Mouse (Mus musculus) thymus, postnatal 4 days (tissue): Measurements from ENCODE around the gene Fgfr2.
"Not testable (repeated sequence)": the region's sequence is repeated elsewhere in the genome, so short reads cannot be mapped to it uniquely, and the experiment has no call there.

Experiments
- DNase-seq: peaks from one replicate; pipeline ENCODE4 v3.0.0; 2021

Fgfr2 gene

DNA sequence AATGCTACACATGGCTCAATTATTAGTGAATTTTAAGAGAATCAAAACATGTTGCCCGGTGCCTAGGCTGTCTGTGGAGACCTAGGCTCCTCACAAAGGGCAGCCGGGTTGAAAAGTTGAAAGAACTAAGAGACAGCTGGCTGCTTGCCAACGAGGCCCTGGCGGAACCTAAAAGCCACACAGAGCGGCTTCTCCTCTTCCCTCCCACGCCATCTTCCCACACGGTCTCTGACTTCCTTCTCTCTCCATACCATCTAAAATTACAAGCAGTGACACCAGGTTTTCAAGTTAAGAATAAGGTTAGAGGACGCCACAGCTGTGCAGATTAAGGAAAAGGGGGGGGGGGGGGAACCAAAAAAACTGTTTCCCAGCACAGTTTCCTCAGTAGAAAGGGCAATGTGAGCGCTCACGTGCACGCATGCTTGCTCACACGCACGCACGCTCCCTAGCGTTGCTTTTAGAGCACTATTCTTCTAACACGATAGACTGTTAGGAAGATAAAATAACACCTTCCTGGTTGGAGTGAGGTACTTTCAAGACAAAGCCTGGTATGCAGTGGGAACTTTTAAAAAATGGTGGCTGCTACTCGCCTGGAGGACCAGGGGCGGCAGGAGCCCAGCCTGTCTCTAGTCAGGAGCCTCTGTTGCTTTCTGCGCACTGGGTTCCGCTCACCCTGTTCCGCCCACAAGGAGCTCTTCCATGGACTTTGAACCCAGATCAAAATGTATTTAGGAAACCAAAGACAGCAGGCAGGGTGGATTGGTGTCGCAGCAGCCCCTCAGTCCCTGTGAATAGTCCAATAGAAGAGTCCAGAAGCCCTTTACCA, 2491.4 kb downstream of the Fgfr2 start:
- peak; percentile 83 for DNase-seq

DNA sequence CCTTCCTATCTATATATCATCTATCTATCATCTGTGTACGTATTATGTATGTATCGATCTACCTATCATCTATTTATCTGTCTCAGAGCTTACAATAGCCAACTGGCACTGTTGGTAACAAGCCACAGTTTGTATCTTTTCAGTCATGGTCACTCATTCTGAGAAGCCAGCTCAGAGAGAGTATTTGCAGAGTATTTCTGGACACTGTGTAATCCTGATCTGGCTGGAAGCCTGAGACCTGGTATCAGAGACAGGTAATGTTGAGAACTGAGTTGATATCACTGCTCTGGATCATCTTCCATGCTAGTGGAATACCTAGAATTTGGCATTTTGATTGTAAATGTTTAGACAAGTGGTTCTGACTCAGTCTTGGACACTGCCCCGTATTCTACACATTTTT, 2492.2 kb downstream of the Fgfr2 start:
- no peak for DNase-seq

DNA sequence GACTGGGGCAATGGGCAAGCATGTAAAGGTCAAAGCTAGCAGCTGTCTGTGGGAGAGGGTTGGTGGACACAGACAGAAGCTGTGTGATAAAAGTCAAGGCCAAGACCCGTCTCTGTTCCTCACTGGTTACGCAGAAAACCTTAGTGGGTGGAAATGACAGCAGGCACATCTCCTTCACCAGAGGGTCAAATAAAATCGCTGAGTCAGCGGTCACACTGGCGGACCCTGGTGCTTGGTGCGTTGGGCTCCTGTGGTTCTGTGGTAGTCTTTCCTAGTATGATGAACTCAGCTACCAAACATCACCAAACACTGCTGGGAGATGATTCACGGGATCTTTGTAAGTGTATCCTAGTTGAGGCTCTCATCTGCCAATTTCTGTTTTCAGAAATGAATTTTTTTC, 2493.2 kb downstream of the Fgfr2 start:
- DNase-seq: no peak

DNA sequence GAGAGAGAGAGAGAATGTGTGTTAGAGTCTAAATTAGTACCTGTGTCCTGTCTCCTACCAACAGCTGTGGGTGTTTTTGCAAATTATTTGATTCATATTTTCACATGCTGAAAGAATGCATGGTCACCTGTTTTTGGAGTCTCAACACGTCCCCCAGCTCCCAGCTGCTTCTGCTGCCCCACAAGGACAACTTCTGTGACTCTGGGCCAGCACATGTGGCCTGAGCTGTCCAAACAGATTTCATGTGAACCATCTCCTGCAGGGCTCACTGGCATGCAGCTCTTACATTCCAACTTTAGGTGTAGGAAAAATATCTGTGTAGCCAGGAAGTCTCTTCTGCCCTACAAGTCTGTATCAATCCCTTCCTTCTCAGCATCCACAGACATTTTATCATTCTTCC, 2494.5 kb downstream of the Fgfr2 start:
- DNase-seq: no peak

DNA sequence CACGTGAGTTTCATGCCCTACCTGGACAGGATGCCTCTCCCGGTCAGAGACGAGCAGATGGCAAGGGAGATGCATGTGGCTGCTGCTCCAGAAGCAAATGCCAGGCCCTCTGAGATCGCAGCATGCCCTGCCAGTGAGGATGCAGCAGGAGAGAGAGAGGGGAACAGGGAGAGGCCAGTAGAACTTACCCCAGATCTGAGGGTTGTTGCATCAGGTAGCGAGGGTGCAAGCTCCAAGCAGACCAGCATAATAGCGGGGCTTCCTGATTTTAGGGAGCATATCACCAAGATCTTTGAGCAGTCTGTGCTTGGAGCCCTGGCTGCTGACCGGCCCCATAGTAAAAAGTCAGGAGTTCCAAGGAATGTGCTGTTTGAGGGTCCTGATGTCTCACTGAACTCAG, 2497.8 kb downstream of the Fgfr2 start:
- DNase-seq: no peak

DNA sequence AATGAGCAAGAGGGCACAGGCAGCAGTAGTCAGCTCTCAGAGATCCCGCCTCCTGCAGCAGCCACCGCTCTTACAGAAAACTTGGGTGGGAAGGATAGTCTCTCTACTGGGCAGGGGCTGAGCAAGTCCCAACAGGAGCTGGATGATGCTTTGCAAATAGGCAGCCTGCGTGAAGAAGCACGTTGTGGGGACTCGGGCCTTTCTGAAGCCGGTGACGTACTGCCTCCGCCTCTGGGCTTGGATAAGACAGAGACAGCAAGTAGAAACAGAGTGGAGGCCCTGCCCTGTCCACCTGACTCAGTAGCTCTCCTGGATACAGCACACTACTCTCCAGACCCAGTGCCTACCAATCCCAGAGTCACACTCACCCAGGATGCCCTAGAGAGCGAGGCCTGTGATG, 2498.9 kb downstream of the Fgfr2 start:
- no peak for DNase-seq

DNA sequence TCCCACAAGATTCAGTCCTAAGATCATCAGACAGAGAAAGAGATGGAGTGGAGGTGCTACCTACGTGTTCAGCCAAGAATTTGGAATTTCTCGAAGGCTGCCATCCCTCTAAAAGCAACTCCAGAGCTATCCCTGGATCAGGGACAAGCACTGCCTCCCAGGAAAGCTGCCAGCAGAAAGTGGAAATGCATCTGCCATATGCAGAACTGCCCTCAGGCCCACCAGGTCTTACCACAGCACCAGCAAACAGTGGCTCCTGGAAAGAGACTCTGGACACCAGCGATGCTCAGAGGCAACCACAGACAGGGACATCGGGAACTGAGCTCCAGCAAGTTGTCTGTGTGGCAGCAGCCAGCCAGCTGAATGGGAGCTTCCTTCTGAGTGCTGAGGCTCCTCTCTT, 2500.8 kb downstream of the Fgfr2 start:
- DNase-seq: no peak

DNA sequence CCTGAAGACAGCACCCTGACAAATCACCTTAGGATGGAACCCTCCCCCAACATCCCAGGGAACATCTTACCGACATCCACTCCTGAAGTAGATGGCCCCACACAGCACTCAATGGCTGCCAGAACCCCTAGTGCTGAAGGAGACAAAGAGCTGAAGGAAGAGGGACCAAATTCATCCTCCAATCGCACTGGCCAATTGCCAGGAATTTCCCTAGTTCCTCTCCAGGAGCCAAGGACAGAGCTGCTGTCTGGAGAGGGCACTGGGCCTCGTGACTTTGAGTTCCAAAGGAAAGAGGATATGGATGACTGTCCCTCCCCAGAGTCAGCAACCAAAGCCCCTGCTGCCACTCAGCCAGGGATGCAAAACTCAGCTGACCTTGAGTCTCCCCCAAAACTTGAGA, 2501.2 kb downstream of the Fgfr2 start:
- DNase-seq: no peak

DNA sequence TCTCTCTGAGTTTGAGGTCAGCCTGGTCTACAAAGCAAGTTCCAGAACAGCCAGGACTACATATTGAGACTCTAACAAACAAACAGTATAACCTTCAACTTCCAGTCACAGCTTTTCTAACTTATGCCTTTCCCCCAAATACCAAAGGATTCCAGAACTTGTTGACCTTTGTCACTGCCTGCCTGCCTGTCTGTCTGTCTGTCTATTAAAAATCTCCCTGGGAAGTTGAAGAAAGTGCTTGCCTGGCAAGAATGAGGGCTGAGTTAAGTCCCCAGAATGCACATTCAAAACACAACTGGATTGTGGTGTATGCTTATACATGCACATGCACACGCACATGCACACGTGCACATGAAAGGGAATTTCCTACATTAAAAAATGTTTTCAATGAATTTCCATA, 2502.1 kb downstream of the Fgfr2 start:
- DNase-seq: no peak

DNA sequence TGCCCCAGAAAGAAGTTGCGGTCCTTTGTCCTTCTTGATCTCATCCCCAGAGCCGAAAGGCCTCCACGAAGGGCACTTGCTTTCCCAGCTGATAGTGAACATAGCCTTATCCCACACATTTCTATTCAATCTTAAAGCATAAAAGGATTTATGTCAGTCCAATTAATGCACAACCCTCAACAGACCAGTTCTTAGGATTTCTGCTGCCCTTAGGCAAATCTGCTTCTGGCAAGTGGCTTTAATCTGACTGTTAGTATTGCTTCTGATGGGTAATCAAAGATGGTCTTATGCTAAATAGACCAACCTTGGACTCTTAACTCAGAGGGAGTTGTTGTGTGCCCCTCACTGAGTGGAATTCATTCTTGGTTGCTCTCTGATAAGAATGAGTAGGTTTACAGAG, 2505.6 kb downstream of the Fgfr2 start:
- DNase-seq: no peak

DNA sequence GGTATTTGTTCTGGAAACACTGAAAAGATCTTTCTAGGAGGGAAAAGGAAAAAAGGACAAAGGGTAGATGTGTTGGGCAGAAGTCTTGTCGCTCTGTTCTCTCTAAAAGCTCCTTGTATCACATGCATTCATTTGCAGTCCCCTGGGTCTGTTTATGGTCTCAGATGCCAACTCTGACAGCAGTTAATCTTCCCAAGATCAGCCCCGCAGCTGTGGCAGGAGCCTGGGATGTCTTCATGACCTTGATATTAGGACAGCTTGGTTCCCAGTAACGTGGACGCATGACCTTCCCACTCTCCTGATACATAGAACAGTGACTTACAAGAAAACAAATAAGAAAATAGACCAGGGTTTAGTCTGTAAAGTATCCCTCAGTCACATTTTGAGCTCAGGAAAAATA, 2509.2 kb downstream of the Fgfr2 start:
- no peak for DNase-seq

DNA sequence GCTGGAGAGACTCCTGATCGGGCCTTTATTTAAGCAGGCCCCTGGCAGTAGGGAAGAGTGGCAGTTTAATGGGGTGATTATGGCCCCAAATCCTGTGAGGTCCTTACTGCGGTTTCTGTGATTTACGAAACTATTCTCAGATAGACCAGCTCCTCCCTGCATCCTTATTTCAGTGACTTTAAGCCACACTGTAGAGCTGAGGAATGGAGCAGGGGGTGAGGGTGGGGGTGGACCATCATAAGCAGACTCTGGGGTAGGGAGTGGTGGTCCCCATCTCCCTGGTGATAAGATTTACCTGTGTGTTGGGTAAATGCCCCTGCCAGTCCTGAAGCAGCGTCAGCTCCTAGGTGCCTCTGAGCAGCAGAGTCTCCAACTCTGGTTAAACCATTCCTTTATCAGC, 2516.2 kb downstream of the Fgfr2 start:
- DNase-seq: no peak

DNA sequence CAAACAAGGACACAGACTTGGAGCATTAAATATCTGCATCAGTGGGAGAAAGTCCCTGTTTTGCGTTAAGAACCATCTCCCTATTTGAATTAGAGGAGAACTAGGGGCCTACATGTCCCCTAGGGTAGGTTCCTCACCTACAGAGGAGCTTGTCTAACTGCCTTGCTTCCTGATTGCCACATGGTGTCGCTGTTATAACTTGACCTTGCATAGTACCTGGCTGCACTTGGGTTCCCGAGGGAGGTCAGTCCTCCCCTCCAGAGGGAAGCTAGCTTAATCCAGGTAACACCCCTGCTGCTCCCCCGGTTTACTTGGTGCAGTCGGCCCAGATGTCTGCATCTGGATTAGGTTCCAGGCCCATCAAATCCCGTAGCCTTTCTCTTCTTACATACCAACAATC, 2518.0 kb downstream of the Fgfr2 start:
- peak; percentile 19 for DNase-seq

DNA sequence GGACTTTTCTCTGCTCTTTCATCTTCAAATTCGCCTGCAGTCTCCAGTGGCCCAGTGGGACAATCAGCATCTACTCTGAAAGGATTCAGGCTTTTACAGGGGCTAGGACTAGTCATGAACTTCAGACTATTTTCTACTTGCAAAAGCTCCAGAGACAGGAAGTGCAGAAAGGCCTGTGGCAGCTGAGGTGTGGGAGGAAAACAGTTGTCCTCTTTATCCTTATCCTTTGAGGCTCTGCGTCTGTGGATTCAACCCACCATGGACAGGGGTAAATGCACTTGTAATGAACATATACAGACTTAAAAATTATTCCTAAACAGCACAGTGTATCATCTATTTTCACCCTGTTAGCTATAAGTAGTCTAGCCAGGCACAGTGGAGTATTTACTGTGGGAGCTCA, 2518.8 kb downstream of the Fgfr2 start:
- no peak for DNase-seq

DNA sequence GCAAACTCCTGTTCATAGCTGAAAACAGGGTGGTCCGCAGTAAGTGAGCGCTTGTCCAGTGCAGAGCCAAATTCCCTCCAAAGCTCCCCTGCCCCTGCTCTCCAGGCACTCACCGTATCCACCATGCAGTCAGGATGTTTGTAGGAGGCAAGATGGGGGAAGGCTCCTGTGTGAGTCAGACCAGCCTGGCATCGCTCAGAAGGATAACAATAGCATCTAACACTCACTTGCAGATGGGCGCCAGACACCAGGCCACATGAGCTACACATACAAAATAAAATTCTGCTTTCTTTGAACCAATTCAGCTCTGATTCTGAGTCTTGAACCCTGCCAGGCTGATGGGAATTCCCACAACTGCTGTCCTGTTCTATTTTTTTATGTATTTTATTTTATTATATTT, 2519.6 kb downstream of the Fgfr2 start:
- DNase-seq: no peak

DNA sequence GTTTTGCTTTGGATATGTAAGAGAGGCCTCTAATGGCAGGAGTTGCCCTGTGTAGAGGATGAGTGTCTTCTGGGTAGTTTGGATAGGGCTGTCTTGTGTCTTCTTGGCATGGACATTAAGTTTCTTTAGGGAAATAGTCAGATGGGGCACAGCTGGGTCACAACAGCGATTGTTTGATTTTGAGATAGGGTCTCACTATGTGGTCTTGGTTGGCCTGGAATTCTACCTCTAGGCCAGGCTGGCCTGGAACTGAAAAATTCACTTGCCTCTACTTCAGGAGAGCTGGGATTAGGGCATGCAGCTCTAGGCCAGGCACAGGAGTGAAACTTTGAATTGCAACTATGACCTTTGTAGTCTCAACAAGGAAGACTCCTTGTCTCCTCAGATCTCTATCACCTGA, 2520.3 kb downstream of the Fgfr2 start:
- DNase-seq: no peak

DNA sequence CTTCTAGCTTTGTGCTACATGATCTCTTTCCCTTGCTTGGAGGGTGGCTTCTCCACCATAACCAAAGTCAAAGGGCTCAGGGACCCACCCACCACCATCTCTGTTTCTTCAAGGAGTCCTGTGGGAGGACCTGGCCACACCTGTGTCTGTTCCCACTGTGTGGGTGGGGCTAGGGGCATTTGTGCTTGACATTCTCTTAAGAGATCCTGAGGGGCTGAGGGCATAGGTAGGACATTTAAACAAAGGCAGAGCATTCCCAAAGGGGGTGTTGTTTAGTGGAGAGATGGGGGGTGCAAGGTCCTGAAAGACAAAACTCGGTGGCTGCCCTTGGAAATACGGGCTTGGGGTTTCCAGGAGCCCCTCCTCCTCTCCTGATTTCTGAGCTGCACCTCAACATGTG, 2522.6 kb downstream of the Fgfr2 start:
- DNase-seq: no peak

DNA sequence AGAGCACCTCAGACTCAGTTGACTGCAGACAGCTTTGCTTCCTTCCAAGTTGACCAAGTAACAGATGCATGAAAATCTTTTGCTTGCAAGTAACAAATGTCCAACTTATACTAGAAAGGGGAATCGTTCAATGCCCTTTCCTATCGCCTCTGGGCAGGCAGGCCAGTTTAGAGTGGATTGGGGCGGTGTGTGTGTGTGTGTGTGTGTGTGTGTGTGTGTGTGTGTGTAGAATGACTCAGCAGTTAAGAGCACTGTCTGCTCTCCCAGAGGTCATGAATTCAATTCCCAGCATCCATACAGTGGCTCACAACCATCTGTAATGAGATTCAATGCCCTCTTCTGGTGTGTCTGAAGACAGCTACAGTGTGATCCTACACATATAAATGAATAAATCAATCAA, 2523.1 kb downstream of the Fgfr2 start:
- no peak for DNase-seq

DNA sequence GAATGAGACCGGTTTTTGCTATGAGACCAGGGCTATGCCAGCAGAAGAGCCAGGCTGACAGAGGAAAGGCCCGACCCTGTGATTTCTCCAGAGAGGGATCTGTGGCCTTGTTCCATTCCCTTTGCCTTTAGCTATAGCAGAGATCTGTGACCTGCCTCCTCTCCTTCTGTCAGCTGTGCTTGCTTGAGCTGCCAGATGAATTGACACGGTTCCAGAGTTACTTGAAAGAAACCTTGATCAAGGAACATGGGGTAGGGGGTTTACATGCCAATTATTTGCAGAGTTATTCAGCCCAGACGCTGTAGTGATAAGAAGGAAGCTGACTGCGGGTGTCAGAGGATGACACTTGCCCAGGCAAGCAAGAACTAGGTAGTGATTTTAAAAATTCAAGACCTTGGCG, 2525.6 kb downstream of the Fgfr2 start:
- DNase-seq: no peak

DNA sequence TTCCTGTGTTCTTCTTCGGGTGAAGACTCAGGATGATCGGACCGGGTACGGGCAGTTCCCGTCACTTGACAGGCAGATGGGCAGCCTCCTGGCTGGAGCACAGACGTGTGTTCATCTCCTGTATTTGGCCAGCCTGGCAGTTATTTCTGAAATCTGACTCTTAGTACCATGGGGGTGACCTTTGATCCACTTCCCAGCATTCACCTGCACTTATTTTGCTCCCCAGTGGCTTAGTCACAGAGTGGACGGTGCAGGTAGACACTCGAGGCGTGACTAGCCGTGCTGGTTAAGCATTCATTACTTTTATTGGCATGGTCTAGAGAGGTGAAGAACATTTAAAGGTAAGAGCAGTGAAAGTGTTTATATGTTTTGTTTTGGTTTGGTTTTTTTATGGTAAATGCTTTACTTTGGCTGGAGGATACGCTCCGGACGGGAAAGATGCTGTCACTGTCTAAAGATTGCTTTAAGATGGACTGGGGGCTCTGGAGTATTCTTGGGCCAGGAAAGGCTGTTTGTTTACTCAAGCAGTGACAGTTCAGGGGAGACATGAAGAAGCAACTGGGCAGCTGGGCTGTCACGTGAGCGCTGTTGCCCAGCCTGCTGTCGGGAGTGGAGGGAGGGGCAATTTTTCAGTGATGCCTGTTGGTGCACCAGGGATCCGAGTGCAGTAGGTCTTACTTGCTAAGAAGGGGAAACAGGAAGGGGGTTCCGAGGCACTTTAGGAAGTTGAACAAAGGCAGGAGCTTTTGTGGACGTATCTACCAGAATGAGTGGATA, 2526.9 kb downstream of the Fgfr2 start:
- not testable (repeated sequence) for DNase-seq

DNA sequence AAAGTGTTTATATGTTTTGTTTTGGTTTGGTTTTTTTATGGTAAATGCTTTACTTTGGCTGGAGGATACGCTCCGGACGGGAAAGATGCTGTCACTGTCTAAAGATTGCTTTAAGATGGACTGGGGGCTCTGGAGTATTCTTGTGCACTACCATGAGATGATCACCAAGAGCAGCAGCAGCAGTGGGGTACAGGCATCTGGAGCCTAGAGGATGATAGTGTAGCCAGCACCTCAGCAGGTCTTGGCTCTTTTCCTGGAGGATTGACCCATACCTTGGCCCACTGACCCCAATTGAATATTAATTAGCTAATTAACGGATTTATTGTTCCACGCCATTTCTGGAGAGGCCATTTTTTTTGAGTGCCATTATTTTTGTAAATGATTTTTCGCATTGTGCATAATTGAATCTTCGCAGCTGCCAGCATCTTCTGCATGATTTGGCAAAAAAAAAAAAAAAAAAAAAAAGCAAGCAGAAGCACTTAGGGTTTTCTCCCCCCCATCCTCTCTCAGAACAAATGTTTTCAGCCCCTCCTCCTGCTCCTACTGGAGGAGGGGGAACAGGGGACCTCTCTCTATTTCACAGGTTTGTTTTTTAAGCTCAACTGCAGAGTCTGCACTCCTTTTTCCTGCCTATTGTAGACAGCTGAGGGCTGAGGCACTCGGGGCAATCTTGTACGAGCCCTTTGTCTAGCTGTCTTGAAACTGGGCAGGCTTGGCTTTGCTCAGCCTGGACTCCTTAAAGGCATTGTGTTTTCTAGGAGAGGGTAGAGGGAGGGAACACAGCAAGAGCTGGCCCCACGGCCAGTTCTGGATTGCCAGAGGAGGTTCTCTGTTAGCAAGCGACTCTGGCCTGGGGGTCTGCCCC, 2529.5 kb downstream of the Fgfr2 start:
- DNase-seq: not testable (repeated sequence)

DNA sequence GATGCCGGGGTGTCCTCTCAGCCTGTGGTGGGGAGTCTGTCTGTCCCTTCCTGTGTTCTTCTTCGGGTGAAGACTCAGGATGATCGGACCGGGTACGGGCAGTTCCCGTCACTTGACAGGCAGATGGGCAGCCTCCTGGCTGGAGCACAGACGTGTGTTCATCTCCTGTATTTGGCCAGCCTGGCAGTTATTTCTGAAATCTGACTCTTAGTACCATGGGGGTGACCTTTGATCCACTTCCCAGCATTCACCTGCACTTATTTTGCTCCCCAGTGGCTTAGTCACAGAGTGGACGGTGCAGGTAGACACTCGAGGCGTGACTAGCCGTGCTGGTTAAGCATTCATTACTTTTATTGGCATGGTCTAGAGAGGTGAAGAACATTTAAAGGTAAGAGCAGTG, 2530.2 kb downstream of the Fgfr2 start:
- not testable (repeated sequence) for DNase-seq

DNA sequence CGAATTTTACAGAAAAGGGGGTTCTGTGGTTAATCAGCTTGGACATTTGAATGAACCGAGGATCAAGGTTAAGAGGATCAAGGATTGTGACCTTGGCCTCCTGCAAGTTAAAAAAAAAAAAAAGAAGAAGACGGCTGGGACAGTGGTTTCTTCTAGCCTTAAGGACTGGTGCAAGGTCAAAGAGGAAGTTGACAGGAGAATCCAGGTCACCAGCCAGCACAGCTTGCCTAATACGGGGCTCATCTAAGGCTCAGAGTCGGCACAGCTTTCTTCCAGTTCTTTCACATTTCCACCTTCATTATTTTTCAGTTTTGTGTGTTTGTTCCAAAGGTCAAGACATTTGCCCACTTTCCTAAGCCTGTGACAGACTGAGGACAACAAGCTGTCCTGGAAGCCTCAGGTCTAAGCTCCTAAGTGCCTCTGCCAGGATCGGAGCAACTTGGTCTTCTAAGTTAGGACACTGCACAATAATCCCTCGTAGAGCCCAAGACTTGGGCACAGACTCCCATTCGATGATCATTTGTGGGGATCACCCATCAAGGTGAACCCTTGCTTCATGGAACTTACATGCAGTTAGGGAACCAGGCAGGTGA, 2532.2 kb downstream of the Fgfr2 start:
- no peak for DNase-seq
